Mouse (Mus musculus): ENCODE data around the gene Top3b. TPM values are rescaled to one million over a fixed set of nuclear protein-coding genes. Genes with fewer than 3 reads are reported as not detected.
"Not testable (repeated sequence)": the region's sequence is repeated elsewhere in the genome, so short reads cannot be mapped to it uniquely, and the experiment has no call there.

Top3b gene
- polyA plus RNA-seq, 1 experiment from 2014 or later: 78.5 TPM

DNA sequence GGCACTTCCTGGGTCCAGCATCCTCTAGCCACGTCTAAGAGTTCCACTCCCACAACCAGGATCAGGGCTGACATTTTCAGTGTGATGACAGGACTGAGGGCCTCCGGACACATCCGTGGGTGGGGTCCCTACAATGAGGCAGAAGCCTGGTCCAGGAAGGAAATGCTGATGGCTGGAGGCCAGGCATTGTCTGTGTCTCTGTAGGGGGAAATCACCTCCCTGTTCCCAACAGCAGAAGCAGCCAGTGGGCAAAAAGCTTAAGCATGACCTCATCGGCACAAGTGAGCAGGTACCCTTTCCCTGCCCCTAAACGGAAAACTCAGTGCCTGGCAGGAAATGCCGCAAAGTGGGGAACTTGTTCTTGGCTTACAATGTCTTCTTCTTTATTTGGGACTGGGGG lies 37.3 kb downstream of the Top3b start:
- peaks cover 89% of the 10 kb centered on the region for H3K36me3 ChIP-seq (replicated peaks)
- DNase-seq (ENCODE audit: low spot score): no peak
- WGBS: 83% methylated on average over 6 of the region's 6 CpGs

DNA sequence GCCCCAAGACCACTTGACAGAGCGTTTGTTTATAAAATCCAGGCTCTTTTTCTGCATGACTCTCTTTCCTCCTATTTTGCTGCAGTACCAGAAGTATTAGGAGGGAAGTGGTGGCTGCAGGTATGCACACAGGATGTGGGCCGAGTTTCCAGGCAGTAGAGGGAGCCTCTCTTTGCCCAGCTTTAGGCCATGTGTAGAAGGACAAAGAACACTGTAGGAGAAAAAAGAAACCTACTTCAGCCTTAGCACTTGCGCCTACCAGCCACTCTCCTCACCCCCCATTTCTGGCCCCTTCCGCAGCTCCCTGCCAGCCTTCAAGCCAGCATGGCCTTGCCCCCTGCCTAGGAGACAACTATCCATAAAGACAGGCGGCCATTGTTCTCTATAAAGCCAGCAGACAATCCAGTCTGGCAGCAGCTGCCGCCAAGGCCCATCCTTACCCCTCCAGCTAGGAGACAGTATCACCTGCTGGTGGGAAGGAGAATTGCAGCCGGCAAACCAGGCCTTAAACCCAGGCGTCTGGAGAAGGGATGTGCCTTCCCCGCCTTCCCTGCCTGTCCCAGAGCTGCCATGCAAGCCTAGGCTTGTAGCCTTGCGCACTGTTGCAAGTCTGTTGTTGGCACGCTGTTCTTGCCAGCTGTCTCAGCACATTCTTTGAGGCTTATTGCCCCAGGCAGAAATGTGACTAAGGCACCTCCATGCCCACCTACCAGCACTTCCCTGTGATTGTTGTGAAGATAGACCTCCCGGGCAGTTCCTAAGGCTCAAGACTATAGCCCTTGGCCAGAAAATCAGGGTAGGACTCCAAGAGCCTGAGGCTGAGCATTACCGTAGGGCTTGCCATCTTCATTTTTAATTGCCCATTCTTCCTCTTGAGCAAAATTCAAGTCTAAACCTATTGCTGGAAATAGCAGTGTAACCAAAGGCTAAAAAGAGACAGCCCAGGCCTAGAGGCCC lies 41.4 kb downstream of the Top3b start:
- no peaks in the 10 kb centered on the region for H3K9me3 ChIP-seq
- peak overlapping the region; percentile 88 for H3K27ac ChIP-seq (replicated peaks)
- WGBS: 36% methylated on average over 13 of the region's 13 CpGs
- DNase-seq (ENCODE audit: low spot score): peak; percentile 85
- peaks cover 90% of the 10 kb centered on the region for H3K36me3 ChIP-seq (replicated peaks)
- H3K4me1 ChIP-seq: peaks cover 9% of the 10 kb centered on the region
- no peaks in the 10 kb centered on the region for H3K27me3 ChIP-seq (replicated peaks; ENCODE audit: low read depth, poor library complexity, severe bottlenecking)
- H3K4me3 ChIP-seq: no peak overlapping the region

More for the DNA sequence above, 37.3 kb downstream of the Top3b start:
- H3K27me3 ChIP-seq (replicated peaks; ENCODE audit: low read depth, poor library complexity, severe bottlenecking): no peaks in the 10 kb centered on the region
- no peak overlapping the region for H3K27ac ChIP-seq (replicated peaks)
- H3K4me1 ChIP-seq: peaks cover 9% of the 10 kb centered on the region
- H3K9me3 ChIP-seq: no peaks in the 10 kb centered on the region
- no peak overlapping the region for H3K4me3 ChIP-seq

GRCm38 (mm10) chr16:16913440-16913839 lies 42.9 kb downstream of the Top3b start:
- Histone ChIP-seq H3K4me3 (no peak overlapping the region), H3K27me3 (replicated peaks; ENCODE audit: low read depth, poor library complexity, severe bottlenecking) (no peaks in the 10 kb centered on the region), H3K9me3 (no peaks in the 10 kb centered on the region), H3K27ac (replicated peaks) (no peak overlapping the region), H3K36me3 (replicated peaks) (peaks cover 90% of the 10 kb centered on the region), H3K4me1 (peaks cover 9% of the 10 kb centered on the region)
- no peak for DNase-seq (ENCODE audit: low spot score)
- 85% methylated on average over 1 of the region's 1 CpGs for WGBS

GRCm38 (mm10) chr16:16918441-16919117 lies 48.0 kb downstream of the Top3b start:
- Histone ChIP-seq H3K27ac (replicated peaks) (no peak overlapping the region), H3K4me3 (no peak overlapping the region), H3K36me3 (replicated peaks) (peaks cover 98% of the 10 kb centered on the region), H3K9me3 (no peaks in the 10 kb centered on the region), H3K4me1 (no peaks in the 10 kb centered on the region), H3K27me3 (replicated peaks; ENCODE audit: low read depth, poor library complexity, severe bottlenecking) (no peaks in the 10 kb centered on the region)
- no peak for DNase-seq (ENCODE audit: low spot score)
- WGBS: 92% methylated on average over 7 of the region's 7 CpGs

- 79% methylated on average over 3 of the region's 3 CpGs for WGBS
- H3K36me3 ChIP-seq (replicated peaks): peaks cover 92% of the 10 kb centered on the region
- H3K27me3 ChIP-seq (replicated peaks; ENCODE audit: low read depth, poor library complexity, severe bottlenecking): no peaks in the 10 kb centered on the region
- DNase-seq (ENCODE audit: low spot score): no peak
- H3K9me3 ChIP-seq: no peaks in the 10 kb centered on the region
- H3K27ac ChIP-seq (replicated peaks): no peak overlapping the region
- no peak overlapping the region for H3K4me3 ChIP-seq
- no peaks in the 10 kb centered on the region for H3K4me1 ChIP-seq
Observed at GRCm38 (mm10) chr16:16921021-16921435, 50.5 kb downstream of the Top3b start.

- no peaks in the 10 kb centered on the region for H3K27me3 ChIP-seq (replicated peaks; ENCODE audit: low read depth, poor library complexity, severe bottlenecking)
- DNase-seq (ENCODE audit: low spot score): no peak
- H3K4me1 ChIP-seq: no peaks in the 10 kb centered on the region
- H3K9me3 ChIP-seq: no peaks in the 10 kb centered on the region
- 93% methylated on average over 3 of the region's 3 CpGs for WGBS
- no peak overlapping the region for H3K27ac ChIP-seq (replicated peaks)
- H3K4me3 ChIP-seq: no peak overlapping the region
- H3K36me3 ChIP-seq (replicated peaks): peaks cover 66% of the 10 kb centered on the region
Observed at GRCm38 (mm10) chr16:16924481-16924880, 53.9 kb downstream of the Top3b start.

DNA sequence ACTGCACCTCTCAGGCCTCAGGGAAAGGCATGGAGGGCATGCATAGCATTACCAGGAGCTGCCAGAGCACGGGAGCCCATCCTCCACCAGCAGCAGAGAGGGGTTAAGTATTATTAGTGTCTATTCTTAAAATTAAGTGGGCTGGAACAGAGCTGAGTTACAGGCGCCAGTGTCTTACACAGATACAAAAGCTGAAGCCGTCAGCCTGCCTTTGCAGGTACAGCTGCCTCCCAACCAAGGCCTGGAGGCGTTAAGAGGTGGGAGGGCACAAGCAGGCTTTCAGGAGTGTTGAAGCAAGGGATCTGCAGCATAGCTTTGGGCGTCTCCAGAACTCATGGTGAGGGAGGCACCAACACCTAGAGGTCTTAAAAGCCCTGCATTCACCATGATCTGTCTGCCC lies 56.0 kb downstream of the Top3b start:
- Histone ChIP-seq H3K27me3 (replicated peaks; ENCODE audit: low read depth, poor library complexity, severe bottlenecking) (no peaks in the 10 kb centered on the region), H3K4me1 (no peaks in the 10 kb centered on the region), H3K36me3 (replicated peaks) (peaks cover 45% of the 10 kb centered on the region), H3K4me3 (no peak overlapping the region), H3K9me3 (no peaks in the 10 kb centered on the region), H3K27ac (replicated peaks) (no peak overlapping the region)
- no peak for DNase-seq (ENCODE audit: low spot score)
- 60% methylated on average over 5 of the region's 5 CpGs for WGBS

DNA sequence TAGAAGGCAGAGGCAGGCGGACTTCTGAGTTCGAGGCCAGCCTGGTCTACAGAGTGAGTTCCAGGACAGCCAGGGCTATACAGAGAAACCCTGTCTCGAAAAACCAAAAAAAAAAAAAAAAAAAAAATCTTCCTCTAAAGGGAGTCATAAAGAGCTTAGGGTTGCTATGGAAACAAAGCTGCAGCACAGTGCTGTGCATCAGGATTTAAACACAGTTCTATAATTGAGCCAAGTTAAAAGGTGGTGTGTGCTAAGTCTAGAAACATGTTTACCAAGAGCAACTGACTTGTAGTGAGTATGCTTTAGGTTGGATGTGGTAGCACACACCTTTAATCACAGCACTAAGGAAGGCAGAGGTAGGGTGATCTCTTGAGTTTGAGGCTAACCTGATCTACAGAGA lies 58.4 kb downstream of the Top3b start:
- 85% methylated on average over 3 of the region's 3 CpGs for WGBS
- H3K27ac ChIP-seq (replicated peaks); H3K4me1 ChIP-seq; H3K4me3 ChIP-seq; DNase-seq (ENCODE audit: low spot score); H3K27me3 ChIP-seq (replicated peaks; ENCODE audit: low read depth, poor library complexity, severe bottlenecking); H3K9me3 ChIP-seq: not testable (repeated sequence)
- H3K36me3 ChIP-seq (replicated peaks): peaks cover 22% of the 10 kb centered on the region

GRCm38 (mm10) chr16:16930326-16930725 lies 59.8 kb downstream of the Top3b start:
- H3K4me1 ChIP-seq: no peaks in the 10 kb centered on the region
- 0 out of 2 replicates have a peak, but pooled peaks cover 4% of the 10 kb centered on the region for H3K9me3 ChIP-seq
- H3K36me3 ChIP-seq (replicated peaks): peaks cover 12% of the 10 kb centered on the region
- H3K4me3 ChIP-seq: no peak overlapping the region
- no peak overlapping the region for H3K27ac ChIP-seq (replicated peaks)
- DNase-seq (ENCODE audit: low spot score): no peak
- WGBS: 92% methylated on average over 3 of the region's 3 CpGs
- H3K27me3 ChIP-seq (replicated peaks; ENCODE audit: low read depth, poor library complexity, severe bottlenecking): no peaks in the 10 kb centered on the region

DNA sequence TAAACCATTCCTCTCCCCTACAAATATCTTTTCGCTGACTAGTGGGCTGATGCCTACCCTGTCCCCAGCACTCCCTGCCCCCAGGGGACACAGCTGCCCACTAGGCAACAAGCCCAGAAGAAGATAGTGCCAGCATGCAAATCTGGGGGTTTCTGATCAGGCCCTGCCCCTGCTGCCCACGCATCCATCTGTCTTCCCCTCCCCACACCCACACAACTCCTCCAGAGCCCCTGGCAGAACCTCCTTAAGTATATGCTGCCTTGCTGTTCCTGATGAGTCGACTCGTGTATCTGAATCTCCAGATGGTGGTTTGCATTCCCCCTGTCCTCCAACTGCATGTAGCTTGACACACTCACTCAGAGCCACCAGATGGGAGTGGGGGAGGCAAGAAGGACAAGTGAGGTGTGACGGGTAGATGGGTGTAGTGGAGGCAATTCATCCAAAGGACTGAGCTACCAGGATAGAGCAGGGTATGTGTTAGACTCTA lies 60.3 kb downstream of the Top3b start:
- Histone ChIP-seq H3K9me3 (0 out of 2 replicates have a peak, but pooled peaks cover 4% of the 10 kb centered on the region), H3K4me1 (no peaks in the 10 kb centered on the region), H3K36me3 (replicated peaks) (peaks cover 8% of the 10 kb centered on the region; the same call in 1 of the 2 replicates), H3K27ac (replicated peaks) (no peak overlapping the region), H3K27me3 (replicated peaks; ENCODE audit: low read depth, poor library complexity, severe bottlenecking) (no peaks in the 10 kb centered on the region), H3K4me3 (no peak overlapping the region)
- DNase-seq (ENCODE audit: low spot score): no peak
- 77% methylated on average over 5 of the region's 5 CpGs for WGBS

DNA sequence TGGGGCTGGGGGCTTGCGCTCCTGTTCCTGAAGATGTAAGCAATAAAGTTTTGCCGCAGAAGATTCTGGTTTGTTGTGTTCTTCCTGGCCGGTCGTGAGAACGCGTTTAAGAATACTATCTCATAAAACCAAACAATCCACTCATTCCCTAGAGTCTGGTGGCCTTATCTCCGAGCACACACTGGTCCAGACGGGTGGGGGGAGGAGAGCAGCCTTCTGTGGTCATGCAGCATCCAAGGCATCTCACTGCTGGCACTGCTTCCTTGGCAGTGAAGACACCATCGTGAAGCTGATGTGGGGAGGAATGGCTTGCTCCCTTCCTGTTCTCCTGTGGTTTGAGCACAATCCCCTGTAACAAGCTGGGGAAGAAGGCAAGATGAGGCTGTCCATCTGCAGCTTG lies 69.0 kb downstream of the Top3b start:
- 94% methylated on average over 9 of the region's 9 CpGs for WGBS
- no peak overlapping the region for H3K4me3 ChIP-seq
- H3K27ac ChIP-seq (replicated peaks): no peak overlapping the region
- no peaks in the 10 kb centered on the region for H3K27me3 ChIP-seq (replicated peaks; ENCODE audit: low read depth, poor library complexity, severe bottlenecking)
- no peaks in the 10 kb centered on the region for H3K36me3 ChIP-seq (replicated peaks)
- DNase-seq (ENCODE audit: low spot score): no peak
- peaks cover 8% of the 10 kb centered on the region for H3K9me3 ChIP-seq
- no peaks in the 10 kb centered on the region for H3K4me1 ChIP-seq

DNA sequence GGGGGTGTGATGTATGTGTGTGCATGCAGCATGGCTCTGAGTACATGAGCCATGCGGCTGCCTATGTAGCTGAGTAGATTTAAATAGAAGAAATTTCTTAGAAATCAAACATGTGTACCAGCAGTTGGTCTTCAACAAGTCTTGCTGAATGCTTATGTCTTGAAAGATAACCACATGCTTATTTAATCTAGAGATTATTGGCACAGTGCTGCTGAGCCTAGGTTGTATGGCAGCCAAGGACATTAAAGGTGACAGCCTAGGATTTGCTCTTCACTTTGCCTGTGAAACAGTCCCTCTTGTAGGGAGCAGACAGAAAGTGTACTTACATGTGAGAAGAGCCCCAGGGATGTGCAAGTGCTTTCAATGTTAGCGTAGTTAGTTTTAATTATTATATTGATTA lies 70.5 kb downstream of the Top3b start:
- Histone ChIP-seq H3K27me3 (replicated peaks; ENCODE audit: low read depth, poor library complexity, severe bottlenecking) (no peaks in the 10 kb centered on the region), H3K4me1 (no peaks in the 10 kb centered on the region), H3K36me3 (replicated peaks) (no peaks in the 10 kb centered on the region), H3K9me3 (peaks cover 8% of the 10 kb centered on the region), H3K27ac (replicated peaks) (no peak overlapping the region), H3K4me3 (no peak overlapping the region)
- no peak for DNase-seq (ENCODE audit: low spot score)
- 95% methylated on average over 2 of the region's 2 CpGs for WGBS

All from embryonic facial prominence, embryonic 10.5 days (tissue).